Mouse (Mus musculus): Measurements from ENCODE around the gene Wwox.

The Wwox gene

DNA sequence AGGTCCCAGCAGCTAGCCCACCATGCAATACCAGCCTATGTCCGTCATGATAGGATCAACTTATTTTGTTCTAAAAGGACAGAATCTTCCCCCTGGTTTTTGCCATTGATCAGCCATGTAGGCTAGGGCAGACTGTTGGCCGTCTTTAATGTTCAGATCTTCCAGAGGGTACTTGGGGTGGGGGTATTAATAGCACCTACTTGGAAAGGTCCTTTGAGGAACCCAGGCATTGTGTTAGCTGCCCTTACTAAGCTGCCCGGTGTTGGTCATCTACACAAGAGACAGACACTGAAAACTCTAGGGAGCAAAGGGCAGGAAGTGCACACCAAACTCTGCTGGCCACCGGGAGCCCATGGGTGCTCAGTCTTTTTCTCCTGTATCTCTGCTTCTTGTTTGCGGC lies 838.8 kb downstream of the Wwox start:
- no peak for DNase-seq

- DNase-seq, result no peak
Observed at GRCm38 (mm10) chr8:115290224-115290623, 850.8 kb downstream of the Wwox start.

DNA sequence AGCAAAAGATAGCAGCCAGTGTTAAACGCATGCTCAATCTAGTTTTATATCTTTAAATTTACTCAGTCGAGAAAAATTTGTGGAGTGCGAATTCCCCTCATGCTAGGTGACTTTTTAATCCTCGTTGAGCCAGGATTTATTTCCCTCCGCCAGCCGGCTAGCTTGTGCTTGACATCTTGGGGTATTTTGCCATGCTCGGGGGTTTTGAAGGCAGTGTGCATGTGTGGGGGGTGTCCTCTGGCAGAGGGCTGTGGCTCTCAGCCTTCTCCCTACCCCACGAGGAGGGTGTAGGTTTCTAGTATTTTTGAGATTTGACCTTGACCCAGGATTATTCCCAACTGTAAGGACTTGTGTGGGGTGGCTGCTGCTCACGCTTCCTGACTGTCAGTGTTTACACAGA lies 857.3 kb downstream of the Wwox start:
- no peak for DNase-seq

- no peak for DNase-seq
Observed at GRCm38 (mm10) chr8:115302484-115302883, 863.0 kb downstream of the Wwox start.

DNA sequence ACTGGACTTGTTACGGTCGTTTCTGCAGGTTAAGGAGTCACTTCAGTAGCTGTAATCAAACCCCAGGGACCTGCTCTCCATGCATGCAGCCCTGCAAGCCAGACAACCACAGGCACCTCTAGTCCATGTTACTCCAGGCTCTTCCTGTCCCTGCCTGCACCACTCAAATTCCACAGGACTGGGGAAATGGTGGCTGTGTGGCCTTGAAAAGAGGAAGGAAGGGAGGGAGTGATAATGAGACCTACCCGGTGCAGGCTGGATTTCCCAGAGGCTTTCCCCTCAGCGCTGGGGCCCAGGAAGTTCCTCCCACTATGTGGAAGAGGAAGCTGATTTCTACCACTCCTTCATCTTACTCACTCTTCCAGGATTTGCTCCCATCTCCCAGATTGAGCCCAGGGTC lies 868.0 kb downstream of the Wwox start:
- no peak for DNase-seq

- no peak for DNase-seq
Observed at GRCm38 (mm10) chr8:115311003-115311402, 871.5 kb downstream of the Wwox start.

DNA sequence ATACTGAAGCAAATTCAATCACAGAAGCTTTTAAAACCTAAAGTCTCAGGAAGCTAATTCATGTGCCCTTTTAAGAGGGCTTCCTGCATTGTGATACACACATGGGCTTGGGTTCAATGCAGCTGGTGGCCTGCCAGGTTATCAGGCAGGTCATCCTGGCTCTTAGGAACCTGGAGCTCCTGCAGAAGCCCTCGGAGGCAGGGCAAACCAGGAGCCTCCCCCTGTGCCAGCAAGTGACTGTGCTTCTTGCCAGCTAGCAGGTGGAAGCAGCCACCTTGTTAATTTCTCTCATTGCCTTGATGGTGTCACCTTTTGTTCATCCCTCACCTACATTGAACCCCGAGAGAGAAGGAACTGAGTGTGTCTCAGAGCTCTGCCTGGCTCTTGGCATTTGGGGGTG lies 872.9 kb downstream of the Wwox start:
- no peak for DNase-seq

DNA sequence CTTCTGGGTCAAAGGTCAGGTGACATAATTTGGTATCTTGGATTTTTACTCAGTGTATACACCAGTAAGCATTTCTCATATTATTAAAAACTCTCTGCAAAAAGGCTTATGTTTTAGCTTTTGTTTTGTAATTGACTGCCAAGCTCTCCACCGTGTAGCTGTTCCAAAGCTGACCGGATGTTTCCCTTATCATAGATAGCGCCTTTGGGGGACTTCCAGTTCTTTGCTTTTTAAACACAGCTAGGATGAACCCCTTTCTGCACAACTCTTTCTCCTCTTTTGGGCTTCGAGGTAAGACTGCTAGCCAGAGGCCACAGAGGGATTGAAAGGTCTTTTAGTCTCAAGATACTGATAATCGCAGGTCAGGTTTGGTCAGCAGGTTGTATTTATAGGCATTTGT lies 883.0 kb downstream of the Wwox start:
- no peak for DNase-seq

GRCm38 (mm10) chr8:115330671-115331070 lies 891.2 kb downstream of the Wwox start:
- no peak for DNase-seq

- DNase-seq, result no peak
Observed at GRCm38 (mm10) chr8:115333972-115334371, 894.5 kb downstream of the Wwox start.

DNA sequence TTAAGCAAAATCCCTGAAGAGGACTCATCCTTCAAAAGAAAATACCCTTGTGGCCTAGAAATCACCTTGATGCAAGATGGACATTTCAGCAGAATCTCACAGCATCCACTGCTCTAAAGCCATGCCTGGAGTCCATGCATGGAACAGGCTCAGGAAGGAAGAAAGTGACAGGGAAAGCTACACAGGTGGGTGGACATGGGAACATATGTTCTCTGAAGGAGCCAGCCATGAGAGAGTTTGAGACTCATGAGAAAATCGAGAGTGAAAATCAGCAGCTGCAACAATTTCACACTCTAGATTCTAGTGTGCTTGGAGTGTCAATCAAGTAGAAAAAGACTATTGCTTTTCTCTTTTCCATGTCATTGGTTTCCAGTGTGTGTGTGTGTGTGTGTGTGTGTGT lies 896.9 kb downstream of the Wwox start:
- DNase-seq, result no peak

DNA sequence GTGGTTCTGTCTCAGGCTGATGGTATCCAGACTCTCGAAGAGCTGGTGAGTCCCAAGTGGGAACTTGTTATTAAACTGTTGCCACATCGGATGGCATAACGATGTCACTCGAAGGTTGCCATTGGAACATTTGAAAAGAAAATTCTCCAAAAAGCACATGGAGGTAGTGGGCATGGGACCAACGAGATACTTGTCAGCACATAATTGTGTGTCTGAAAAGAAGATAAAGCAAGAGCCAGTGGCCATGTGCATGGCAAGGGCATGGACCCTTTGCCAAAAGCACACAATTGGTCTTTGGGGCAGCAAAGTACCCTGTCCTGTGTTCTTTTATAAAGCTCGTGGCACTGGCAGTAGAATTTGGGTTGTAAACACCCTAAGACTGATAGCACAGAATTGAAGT lies 909.2 kb downstream of the Wwox start:
- DNase-seq, result no peak

DNA sequence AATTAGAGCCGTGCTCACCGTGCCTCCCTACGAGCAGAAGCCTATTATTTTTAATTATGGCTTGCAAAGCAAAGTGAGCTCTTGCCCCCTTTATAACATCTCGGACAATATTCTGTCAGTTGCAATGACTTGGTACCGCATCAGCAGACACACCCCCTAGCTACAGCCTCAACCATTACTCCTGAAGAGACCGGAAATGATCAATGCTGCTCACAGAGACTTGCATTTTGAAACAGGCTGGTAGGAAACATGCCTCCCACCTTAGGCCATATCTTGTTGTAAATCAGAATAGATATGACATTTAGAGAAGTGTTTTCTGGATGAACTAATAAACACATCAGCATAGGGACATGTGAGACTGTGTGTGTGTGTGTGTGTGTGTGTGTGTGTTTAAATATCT lies 911.3 kb downstream of the Wwox start:
- DNase-seq, result no peak

- no peak for DNase-seq
Observed at GRCm38 (mm10) chr8:115357663-115358335, 918.3 kb downstream of the Wwox start.

DNA sequence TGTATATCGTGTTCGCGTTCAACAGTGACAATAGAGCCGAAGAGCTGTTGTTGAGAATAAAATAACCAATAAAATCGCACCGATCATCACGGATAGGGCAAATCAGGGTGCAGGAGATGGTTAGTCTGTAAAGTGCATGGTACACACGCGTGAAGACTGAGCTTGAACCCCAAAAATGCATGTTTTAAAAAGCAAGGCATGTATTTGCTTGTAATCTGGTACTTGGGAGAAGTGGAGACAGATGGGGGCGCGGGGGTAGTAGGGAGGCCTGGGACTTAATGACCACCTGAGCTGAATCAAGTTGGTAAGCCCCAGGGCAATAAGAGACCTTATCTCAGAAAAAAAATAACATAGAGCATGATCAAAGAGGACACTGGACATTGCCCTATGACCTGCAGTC lies 919.0 kb downstream of the Wwox start:
- no peak for DNase-seq

- no peak for DNase-seq
Observed at GRCm38 (mm10) chr8:115359701-115360100, 920.2 kb downstream of the Wwox start.

GRCm38 (mm10) chr8:115362518-115362917 lies 923.1 kb downstream of the Wwox start:
- DNase-seq, result no peak

GRCm38 (mm10) chr8:115374957-115375356 lies 935.5 kb downstream of the Wwox start:
- DNase-seq, result no peak

DNA sequence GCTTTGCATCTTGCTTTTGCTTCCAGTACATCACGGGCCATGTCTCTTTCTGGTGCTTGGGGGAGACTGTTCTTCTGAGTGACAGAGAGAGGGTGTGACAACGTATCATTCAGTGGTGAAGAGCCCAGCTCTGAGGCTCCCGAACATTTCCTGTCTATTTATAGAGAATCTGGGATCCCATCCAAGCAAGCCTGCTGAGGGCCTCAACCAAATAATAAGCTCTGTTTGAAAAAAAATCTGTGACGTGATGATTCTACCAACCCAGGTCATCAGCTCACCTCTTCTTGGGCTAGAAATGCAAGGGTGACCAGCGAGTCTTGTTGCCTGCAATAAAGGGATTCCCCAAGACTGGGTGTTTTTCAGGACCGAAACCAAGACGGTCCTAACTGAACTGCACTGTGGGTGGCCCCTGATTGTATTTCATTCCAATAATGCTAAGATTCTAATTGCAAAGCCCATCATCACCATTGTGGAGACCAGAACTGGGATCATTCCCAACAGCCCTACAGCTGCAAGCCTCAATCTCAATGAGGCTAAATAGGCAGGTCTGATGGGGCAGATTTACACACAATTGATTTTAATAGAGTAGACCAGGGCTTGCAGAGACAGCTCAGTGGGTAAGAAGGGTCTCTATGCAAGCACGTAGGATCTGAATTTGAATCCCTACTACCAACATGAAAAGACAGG lies 936.0 kb downstream of the Wwox start:
- no peak for DNase-seq

- no peak for DNase-seq
Observed at GRCm38 (mm10) chr8:115377321-115377720, 937.9 kb downstream of the Wwox start.

- DNase-seq, result no peak
Observed at GRCm38 (mm10) chr8:115380017-115380416, 940.6 kb downstream of the Wwox start.

GRCm38 (mm10) chr8:115390921-115391504 lies 951.6 kb downstream of the Wwox start:
- no peak for DNase-seq

GRCm38 (mm10) chr8:115395840-115396239 lies 956.4 kb downstream of the Wwox start:
- no peak for DNase-seq

DNA sequence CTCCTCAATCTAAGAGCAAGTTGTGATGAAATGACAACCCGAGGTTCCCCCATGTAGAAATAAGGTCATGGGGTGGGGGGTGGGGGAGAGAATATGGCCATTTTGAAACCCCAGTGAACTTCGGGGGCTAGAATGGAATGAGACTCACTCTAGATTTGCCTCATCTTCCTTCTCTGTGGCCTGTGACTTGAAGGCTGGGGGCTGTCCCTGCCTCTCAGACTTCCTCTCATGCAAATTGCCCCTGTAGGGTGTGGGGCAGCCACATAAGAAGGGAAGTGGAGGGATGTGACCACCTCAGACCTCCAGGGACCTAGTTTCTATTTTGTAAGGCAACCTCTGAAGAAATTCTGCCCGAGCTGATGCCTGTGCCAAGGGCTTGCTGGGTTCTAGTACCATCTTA lies 958.5 kb downstream of the Wwox start:
- peak; percentile 54 for DNase-seq

Measured in thymus, postnatal 14 days (tissue).